Mouse (Mus musculus) midbrain, embryonic 10.5 days (tissue): Measurements from ENCODE around the gene Top1. TPM values are rescaled to one million over a fixed set of nuclear protein-coding genes. Genes with fewer than 3 reads are reported as not detected.

Source experiments
- DNase-seq: peaks from one replicate; pipeline ENCODE4 v3.0.0-alpha.2; 2017; ENCODE audit warnings: low spot score
- H3K27ac ChIP-seq: fragments of 300-500 bp; sonication (generic); replicated peaks from 2 replicates; pipeline ENCODE4 v1.5.1; 2016; ENCODE audit warnings: mild to moderate bottlenecking
- H3K27me3 ChIP-seq: fragments of 300-500 bp; sonication (generic); 2 replicates; pipeline ENCODE4 v1.6.1; 2016; ENCODE audit warnings: low read depth, mild to moderate bottlenecking; ENCODE audit not compliant: poor library complexity, severe bottlenecking
- H3K36me3 ChIP-seq: fragments of 300-500 bp; sonication (generic); 2 replicates; pipeline ENCODE4 v1.6.1; 2016; ENCODE audit warnings: mild to moderate bottlenecking, moderate library complexity
- H3K4me1 ChIP-seq: fragments of 300-500 bp; sonication (generic); 2 replicates; pipeline ENCODE4 v1.6.1; 2016
- H3K4me3 ChIP-seq: fragments of 300-500 bp; sonication (generic); 2 replicates; pipeline ENCODE4 v1.5.1; 2016; ENCODE audit warnings: mild to moderate bottlenecking, moderate library complexity
- H3K9me3 ChIP-seq: fragments of 300-500 bp; sonication (generic); replicated peaks from 2 replicates; pipeline ENCODE4 v1.6.1; 2016; ENCODE audit warnings: mild to moderate bottlenecking
- WGBS: fragments of 180-500 bp; shearing (Covaris S2); methylation state at CpG from one replicate; pipeline ENCODE4 v1.1.7; 2016; 5-methylcytosine and 5-hydroxymethylcytosine counted together
- polyA plus RNA-seq: library from polyadenylated mRNA; unstranded; fragments of >200 nt; fragmentation: Nextera tagmentation; extraction: Ambion mirVana; gene quantifications from 2 replicates; pipeline ENCODE4 v1.2.1, GENCODE M21; 2016

Gene Top1
- polyA plus RNA-seq, 1 experiment from 2014 or later: 107 TPM

- H3K27ac ChIP-seq: no peak overlapping the region
- no peaks in the 10 kb centered on the region for H3K36me3 ChIP-seq
- H3K4me3 ChIP-seq: no peak overlapping the region
- no peak for DNase-seq
- WGBS: 84% methylated on average over 5 of the region's 5 CpGs
- no peaks in the 10 kb centered on the region for H3K27me3 ChIP-seq
- H3K4me1 ChIP-seq: peaks cover 9% of the 10 kb centered on the region
- H3K9me3 ChIP-seq: no peaks in the 10 kb centered on the region
Measured at GRCm38 (mm10) chr2:160621661-160622211, 24.0 kb upstream of the Top1 start.

GRCm38 (mm10) chr2:160622646-160623045, 23.0 kb upstream of the Top1 start:
- 78% methylated on average over 3 of the region's 3 CpGs for WGBS
- DNase-seq: no peak
- Histone ChIP-seq H3K9me3 (no peaks in the 10 kb centered on the region), H3K27me3 (no peaks in the 10 kb centered on the region), H3K36me3 (no peaks in the 10 kb centered on the region), H3K27ac (no peak overlapping the region), H3K4me1 (peaks cover 9% of the 10 kb centered on the region), H3K4me3 (no peak overlapping the region)

- Histone ChIP-seq H3K4me1 (peaks cover 4% of the 10 kb centered on the region), H3K4me3 (no peak overlapping the region), H3K9me3 (no peaks in the 10 kb centered on the region), H3K27ac (no peak overlapping the region), H3K36me3 (no peaks in the 10 kb centered on the region), H3K27me3 (no peaks in the 10 kb centered on the region)
- no peak for DNase-seq
- 78% methylated on average over 3 of the region's 3 CpGs for WGBS
Measured at GRCm38 (mm10) chr2:160623745-160624144, 21.9 kb upstream of the Top1 start.

- Histone ChIP-seq H3K9me3 (0 out of 2 replicates have a peak, but pooled peaks cover 3% of the 10 kb centered on the region), H3K27me3 (no peaks in the 10 kb centered on the region), H3K27ac (no peak overlapping the region), H3K4me1 (no peaks in the 10 kb centered on the region), H3K36me3 (no peaks in the 10 kb centered on the region), H3K4me3 (no peak overlapping the region)
- whole genome bisulfite sequencing: 90% methylated on average over 11 of the region's 11 CpGs
- no peak for DNase-seq
Measured at GRCm38 (mm10) chr2:160627207-160628025, 18.3 kb upstream of the Top1 start.

GRCm38 (mm10) chr2:160628055-160628454, 17.6 kb upstream of the Top1 start:
- H3K27ac ChIP-seq: no peak overlapping the region
- 78% methylated on average over 4 of the region's 5 CpGs for WGBS
- 0 out of 2 replicates have a peak, but pooled peaks cover 3% of the 10 kb centered on the region for H3K9me3 ChIP-seq
- no peak for DNase-seq
- no peak overlapping the region for H3K4me3 ChIP-seq
- no peaks in the 10 kb centered on the region for H3K4me1 ChIP-seq
- H3K27me3 ChIP-seq: no peaks in the 10 kb centered on the region
- no peaks in the 10 kb centered on the region for H3K36me3 ChIP-seq

- H3K27me3 ChIP-seq: no peaks in the 10 kb centered on the region
- WGBS: 88% methylated on average over 12 of the region's 12 CpGs
- no peak overlapping the region for H3K4me3 ChIP-seq
- no peaks in the 10 kb centered on the region for H3K4me1 ChIP-seq
- H3K27ac ChIP-seq: no peak overlapping the region
- H3K36me3 ChIP-seq: no peaks in the 10 kb centered on the region
- DNase-seq: no peak
- 0 out of 2 replicates have a peak, but pooled peaks cover 3% of the 10 kb centered on the region for H3K9me3 ChIP-seq
Measured at GRCm38 (mm10) chr2:160628666-160629527, 16.8 kb upstream of the Top1 start.

GRCm38 (mm10) chr2:160629528-160629830, 16.2 kb upstream of the Top1 start:
- Histone ChIP-seq H3K36me3 (no peaks in the 10 kb centered on the region), H3K27me3 (no peaks in the 10 kb centered on the region), H3K4me3 (no peak overlapping the region), H3K27ac (no peak overlapping the region), H3K9me3 (0 out of 2 replicates have a peak, but pooled peaks cover 3% of the 10 kb centered on the region), H3K4me1 (no peaks in the 10 kb centered on the region)
- DNase-seq: no peak
- WGBS: 88% methylated on average over 8 of the region's 8 CpGs

GRCm38 (mm10) chr2:160630872-160631597, 14.7 kb upstream of the Top1 start:
- Histone ChIP-seq H3K27ac (no peak overlapping the region), H3K4me3 (no peak overlapping the region), H3K9me3 (0 out of 2 replicates have a peak, but pooled peaks cover 3% of the 10 kb centered on the region), H3K36me3 (no peaks in the 10 kb centered on the region), H3K27me3 (no peaks in the 10 kb centered on the region), H3K4me1 (no peaks in the 10 kb centered on the region)
- 90% methylated on average over 9 of the region's 9 CpGs for WGBS
- no peak for DNase-seq

GRCm38 (mm10) chr2:160639911-160640717, 5.6 kb upstream of the Top1 start:
- DNase-seq: peak; percentile 9
- WGBS: 91% methylated on average over 13 of the region's 13 CpGs

GRCm38 (mm10) chr2:160641176-160641575, 4.5 kb upstream of the Top1 start:
- Histone ChIP-seq H3K9me3 (peaks cover 4% of the 10 kb centered on the region; the same call in 1 of the 2 replicates), H3K4me3 (no peak overlapping the region), H3K36me3 (no peaks in the 10 kb centered on the region), H3K4me1 (peaks cover 6% of the 10 kb centered on the region; the same call in 1 of the 2 replicates), H3K27ac (no peak overlapping the region), H3K27me3 (no peaks in the 10 kb centered on the region)
- no peak for DNase-seq
- 70% methylated on average over 2 of the region's 2 CpGs for WGBS

More at GRCm38 (mm10) chr2:160639911-160640717, 5.6 kb upstream of the Top1 start:
- H3K27me3 ChIP-seq: no peaks in the 10 kb centered on the region
- peaks cover 4% of the 10 kb centered on the region; the same call in 1 of the 2 replicates for H3K9me3 ChIP-seq
- no peak overlapping the region for H3K4me3 ChIP-seq
- no peak overlapping the region for H3K27ac ChIP-seq
- peaks cover under 1% of the 10 kb centered on the region; the same call in 1 of the 2 replicates for H3K4me1 ChIP-seq
- no peaks in the 10 kb centered on the region for H3K36me3 ChIP-seq

GRCm38 (mm10) chr2:160646144-160646844, 606 bp downstream of the Top1 start:
- H3K27ac ChIP-seq: peak overlapping the region; percentile 99
- H3K9me3 ChIP-seq: no peaks in the 10 kb centered on the region
- H3K4me1 ChIP-seq: peaks cover 44% of the 10 kb centered on the region
- H3K36me3 ChIP-seq: peaks cover 9% of the 10 kb centered on the region
- DNase-seq: peak; percentile 76
- WGBS: under 1% methylated on average over 76 of the region's 76 CpGs
- peak overlapping the region; percentile 98 for H3K4me3 ChIP-seq
- H3K27me3 ChIP-seq: no peaks in the 10 kb centered on the region
